Mouse (Mus musculus) embryonic facial prominence, embryonic 15.5 days (tissue): ENCODE measurements around the gene Hdac5. TPM values are rescaled to one million over a fixed set of nuclear protein-coding genes. Genes with fewer than 3 reads are reported as not detected.

Experiments used
- ATAC-seq: fragments of 200-750 bp; cut with Nextera tagmentation; 2 replicates; pipeline ENCODE4 v1.8.0; 2017; ENCODE audit warnings: low read depth, moderate TSS enrichment; ENCODE audit not compliant: insufficient number of reproducible peaks, low FRiP score, low TSS enrichment
- H3K27ac ChIP-seq: fragments of 300-500 bp; sonication (generic); replicated peaks from 2 replicates; pipeline ENCODE4 v1.5.1; 2015; ENCODE audit warnings: mild to moderate bottlenecking, inconsistent platforms
- H3K27me3 ChIP-seq: fragments of 300-500 bp; sonication (generic); 2 replicates; pipeline ENCODE4 v1.6.1; 2015; ENCODE audit warnings: inconsistent platforms
- H3K36me3 ChIP-seq: fragments of 300-500 bp; sonication (generic); 2 replicates; pipeline ENCODE4 v1.6.1; 2015; ENCODE audit warnings: mild to moderate bottlenecking, inconsistent platforms
- H3K4me1 ChIP-seq: fragments of 300-500 bp; sonication (generic); 2 replicates; pipeline ENCODE4 v1.6.1; 2015; ENCODE audit warnings: inconsistent platforms
- H3K4me2 ChIP-seq: fragments of 300-500 bp; sonication (generic); replicated peaks from 2 replicates; pipeline ENCODE4 v1.6.1; 2015; ENCODE audit warnings: mild to moderate bottlenecking, inconsistent platforms
- H3K4me3 ChIP-seq: fragments of 300-500 bp; sonication (generic); replicated peaks from 2 replicates; pipeline ENCODE4 v1.5.1; 2015; ENCODE audit warnings: mild to moderate bottlenecking, inconsistent platforms
- H3K9ac ChIP-seq: fragments of 300-500 bp; sonication (generic); 2 replicates; pipeline ENCODE4 v1.6.1; 2015; ENCODE audit warnings: inconsistent platforms
- H3K9me3 ChIP-seq: fragments of 300-500 bp; sonication (generic); replicated peaks from 2 replicates; pipeline ENCODE4 v1.6.1; 2016; ENCODE audit warnings: inconsistent platforms
- WGBS: fragments of 180-500 bp; shearing (Covaris S2); methylation state at CpG from one replicate; pipeline ENCODE4 v1.1.7; 2015; 5-methylcytosine and 5-hydroxymethylcytosine counted together
- polyA plus RNA-seq: library from polyadenylated mRNA; unstranded; fragments of >200 nt; fragmentation: Nextera tagmentation; extraction: Ambion mirVana; gene quantifications from 2 replicates; pipeline ENCODE4 v1.2.1, GENCODE M21; 2015

Hdac5 gene
- 105 and 106 TPM in 2 replicates for polyA plus RNA-seq

DNA sequence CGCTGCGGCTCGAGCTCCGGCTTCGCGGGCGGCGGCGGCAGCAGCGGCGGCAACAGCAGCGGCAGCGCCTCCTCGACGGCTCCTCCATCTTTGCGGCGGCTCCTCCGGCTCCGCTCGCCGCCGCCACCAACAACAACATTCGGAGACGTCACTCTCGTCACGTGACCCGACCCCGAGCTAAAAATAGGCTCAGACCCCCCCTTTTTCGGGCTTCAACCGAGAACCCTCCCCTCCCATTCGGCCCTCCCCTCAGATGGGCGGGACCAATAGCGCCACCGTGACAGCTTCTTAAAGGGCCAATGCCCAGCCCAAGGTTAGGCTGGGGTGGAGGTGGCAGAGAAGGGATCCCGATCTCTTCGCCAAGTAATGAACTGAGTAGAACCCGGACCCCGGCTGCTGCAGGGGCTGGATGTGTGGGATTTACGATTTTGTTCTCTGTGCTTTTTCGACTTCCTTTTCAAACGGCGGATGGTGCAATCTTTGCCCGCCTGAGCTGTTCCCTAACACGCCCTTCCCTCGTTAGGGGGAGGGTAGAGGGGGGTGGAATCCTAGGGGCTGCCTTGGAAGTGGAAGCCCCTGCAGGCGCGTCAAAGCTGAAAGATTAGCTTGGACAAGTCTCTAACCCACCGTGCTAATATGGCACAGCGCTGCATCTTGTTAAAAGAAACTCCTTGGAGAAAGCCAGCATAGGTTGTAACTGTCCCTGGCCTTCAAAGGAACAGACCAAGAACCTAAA is at the start of gene Hdac5:
Gene Hdac5 (minus strand): TSS at position 161 of the 736 bp plus-strand sequence.
- H3K4me1 ChIP-seq: peaks cover 43% of the 10 kb centered on the region
- no peaks in the 10 kb centered on the region for H3K27me3 ChIP-seq
- peak within 1 kb of the TSS; percentile 90 for H3K9ac ChIP-seq
- WGBS: under 1% methylated on average over 39 of the region's 49 CpGs
- H3K27ac ChIP-seq: peak within 1 kb of the TSS; percentile 92
- H3K36me3 ChIP-seq: no peaks in the 10 kb centered on the region
- ATAC-seq: peak; percentile 88
- H3K4me3 ChIP-seq: peak within 1 kb of the TSS; percentile 89
- H3K4me2 ChIP-seq: peak within 1 kb of the TSS; percentile 74
- H3K9me3 ChIP-seq: no peaks in the 10 kb centered on the region

DNA sequence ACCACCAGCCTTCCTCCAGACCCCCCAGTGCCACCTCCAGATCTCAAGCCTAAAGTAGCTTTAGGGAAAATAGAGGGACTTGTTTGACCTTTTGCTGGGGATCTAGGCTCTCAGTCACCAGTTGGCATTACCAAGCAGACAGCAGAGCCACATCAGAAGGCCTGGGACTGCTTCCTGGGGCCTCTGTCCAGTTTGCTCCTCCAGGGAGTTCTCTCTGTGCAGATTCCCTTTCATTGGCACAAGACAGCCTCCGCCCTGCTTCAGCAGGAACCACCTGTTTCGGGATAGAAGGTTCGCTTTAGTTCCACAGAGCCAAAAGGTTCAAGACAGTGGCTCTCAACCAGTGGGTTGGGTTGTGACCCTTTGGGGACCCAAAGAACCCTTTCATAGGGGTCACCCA is 49.6 kb upstream of the Hdac5 start:
- no peaks in the 10 kb centered on the region for H3K36me3 ChIP-seq

GRCm38 (mm10) chr11:102277754-102278153 is 47.8 kb upstream of the Hdac5 start:
- H3K36me3 ChIP-seq: no peaks in the 10 kb centered on the region
- H3K9me3 ChIP-seq: no peaks in the 10 kb centered on the region
- 66% methylated on average over 9 of the region's 12 CpGs for WGBS
- H3K4me3 ChIP-seq: no peak overlapping the region
- peaks cover 10% of the 10 kb centered on the region; the same call in 1 of the 2 replicates for H3K27me3 ChIP-seq
- no peak overlapping the region for H3K4me2 ChIP-seq
- no peak overlapping the region for H3K9ac ChIP-seq
- no peak overlapping the region for H3K27ac ChIP-seq
- peaks cover 16% of the 10 kb centered on the region for H3K4me1 ChIP-seq
- no peak for ATAC-seq

More for the DNA sequence above, 49.6 kb upstream of the Hdac5 start:
- H3K4me2 ChIP-seq: no peak overlapping the region
- H3K9me3 ChIP-seq: no peaks in the 10 kb centered on the region
- no peak overlapping the region for H3K27ac ChIP-seq
- no peak overlapping the region for H3K9ac ChIP-seq
- WGBS: 88% methylated on average over 3 of the region's 3 CpGs
- no peak overlapping the region for H3K4me3 ChIP-seq
- H3K27me3 ChIP-seq: peaks cover 10% of the 10 kb centered on the region; the same call in 1 of the 2 replicates
- peaks cover 16% of the 10 kb centered on the region for H3K4me1 ChIP-seq
- no peak for ATAC-seq

- ATAC-seq: peak; percentile 77
- Histone ChIP-seq H3K36me3 (no peaks in the 10 kb centered on the region), H3K4me2 (peak overlapping the region; percentile 90), H3K4me1 (peaks cover 16% of the 10 kb centered on the region), H3K4me3 (peak overlapping the region; percentile 44), H3K9me3 (no peaks in the 10 kb centered on the region), H3K9ac (peak overlapping the region; percentile 45), H3K27me3 (peaks cover 10% of the 10 kb centered on the region; the same call in 1 of the 2 replicates), H3K27ac (no peak overlapping the region)
- WGBS: under 1% methylated on average over 33 of the region's 33 CpGs
Observed at GRCm38 (mm10) chr11:102276411-102276915, 46.5 kb upstream of the Hdac5 start.

DNA sequence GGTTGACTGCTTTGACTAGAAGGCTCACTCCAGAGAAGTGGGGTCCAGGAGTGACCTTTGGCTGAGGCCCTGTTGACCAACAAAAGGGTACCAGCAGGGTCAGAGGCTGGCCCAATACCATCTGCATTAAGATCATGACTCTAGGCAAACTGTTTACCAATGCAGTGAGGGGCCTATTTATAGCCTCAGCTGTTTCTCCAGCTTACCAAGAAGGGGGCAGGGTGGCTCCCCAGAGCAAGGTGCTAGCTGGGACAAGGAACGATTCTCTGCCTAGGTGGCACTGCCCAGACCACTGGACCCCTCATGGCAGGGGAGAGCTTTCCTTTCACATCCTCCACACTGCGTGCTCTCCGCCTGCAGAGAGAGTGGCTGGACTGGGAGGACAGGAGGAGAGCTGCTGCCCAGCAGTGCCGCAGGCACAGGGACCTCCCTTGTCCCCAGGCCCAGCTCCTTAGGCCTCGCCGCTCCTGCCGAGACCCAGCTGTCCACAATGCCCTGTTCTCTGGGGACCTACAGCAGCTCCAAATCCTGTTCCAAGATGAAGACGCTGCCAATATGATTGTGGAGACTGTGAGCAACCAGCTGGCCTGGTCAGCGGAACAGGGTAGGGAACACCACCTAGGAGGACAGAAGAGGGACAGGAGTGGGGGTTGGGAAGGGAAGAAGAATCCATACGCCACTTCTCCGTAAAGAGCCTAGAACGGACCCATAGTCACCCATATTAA is 38.7 kb upstream of the Hdac5 start, which contains the start of gene Asb16:
Gene Asb16 (plus strand): TSS at position 224 of the 725 bp plus-strand sequence.
- H3K9ac ChIP-seq: no peak within 1 kb of the TSS
- H3K4me3 ChIP-seq: no peak within 1 kb of the TSS
- no peaks in the 10 kb centered on the region for H3K27me3 ChIP-seq
- H3K4me2 ChIP-seq: no peak within 1 kb of the TSS
- H3K36me3 ChIP-seq: no peaks in the 10 kb centered on the region
- no peak for ATAC-seq
- H3K4me1 ChIP-seq: peaks cover 12% of the 10 kb centered on the region; the same call in 1 of the 2 replicates
- no peak within 1 kb of the TSS for H3K27ac ChIP-seq
- 88% methylated on average over 12 of the region's 12 CpGs for WGBS
- no peaks in the 10 kb centered on the region for H3K9me3 ChIP-seq

DNA sequence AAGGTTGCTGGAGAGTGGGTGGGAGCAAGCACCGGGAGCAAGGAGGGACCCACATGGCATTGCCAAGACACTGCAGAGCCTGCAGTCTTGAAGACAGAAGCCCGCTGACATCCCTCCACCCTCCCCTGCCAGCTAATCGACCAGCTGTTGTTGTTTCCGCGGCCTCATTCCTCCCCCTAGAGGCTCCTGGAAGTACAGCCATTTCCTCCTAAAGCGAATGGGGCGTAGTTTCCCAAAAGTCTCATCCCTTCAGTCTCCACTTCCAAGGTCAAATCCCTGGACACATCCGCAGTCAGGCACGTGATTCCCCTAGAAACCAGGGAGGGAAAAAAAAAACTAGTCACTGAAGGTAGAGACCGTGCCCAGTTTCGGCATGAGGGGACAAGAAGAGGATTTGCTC is 37.5 kb upstream of the Hdac5 start:
- Histone ChIP-seq H3K27me3 (no peaks in the 10 kb centered on the region), H3K4me1 (peaks cover 12% of the 10 kb centered on the region; the same call in 1 of the 2 replicates), H3K9me3 (no peaks in the 10 kb centered on the region), H3K4me3 (no peak overlapping the region), H3K9ac (no peak overlapping the region), H3K4me2 (0 out of 2 replicates have a peak overlapping the region, but pooled peaks have one; percentile 22), H3K27ac (no peak overlapping the region), H3K36me3 (0 out of 2 replicates have a peak, but pooled peaks cover 5% of the 10 kb centered on the region)
- 5% methylated on average over 11 of the region's 11 CpGs for WGBS
- ATAC-seq: 0 out of 2 replicates have a peak, but pooled peaks have one; percentile 40

DNA sequence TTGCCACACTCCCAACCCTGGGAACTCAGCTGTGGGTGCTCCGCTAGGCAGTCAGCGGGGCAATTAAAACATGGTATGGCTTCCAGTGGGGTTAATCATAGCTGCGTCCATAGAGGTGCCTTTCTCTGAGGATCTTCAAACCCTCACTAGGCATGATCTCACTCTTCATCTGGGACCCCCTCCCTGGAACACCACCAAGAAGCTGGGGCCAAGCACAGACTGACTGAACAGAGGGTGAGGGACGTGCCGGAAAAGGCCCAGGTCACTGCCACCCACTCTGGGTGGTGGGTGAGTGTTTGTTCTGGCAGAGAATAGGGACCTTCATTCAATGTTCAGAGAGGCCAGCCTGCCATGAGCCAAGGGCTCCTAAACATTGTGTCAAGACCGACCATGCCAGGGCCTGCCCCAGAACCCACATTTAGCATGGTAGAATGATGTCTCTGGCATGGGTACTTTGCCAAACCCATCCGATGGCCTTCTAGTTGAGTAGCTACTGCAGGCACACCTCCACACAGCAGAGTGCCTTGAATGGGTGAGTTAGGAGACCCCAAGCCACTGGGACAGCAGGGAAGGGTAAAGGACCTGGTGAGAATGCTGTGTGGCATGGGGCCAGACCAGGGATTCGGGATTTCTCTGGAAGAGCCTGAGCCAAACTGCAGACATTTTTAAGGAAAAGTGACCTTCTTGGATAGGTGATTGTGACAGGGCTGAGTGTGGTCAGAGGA is 36.8 kb upstream of the Hdac5 start:
- ATAC-seq: no peak
- H3K9me3 ChIP-seq: no peaks in the 10 kb centered on the region
- H3K27ac ChIP-seq: no peak overlapping the region
- no peak overlapping the region for H3K9ac ChIP-seq
- H3K4me2 ChIP-seq: 0 out of 2 replicates have a peak overlapping the region, but pooled peaks have one; percentile 22
- 86% methylated on average over 8 of the region's 8 CpGs for WGBS
- H3K4me1 ChIP-seq: peaks cover 12% of the 10 kb centered on the region; the same call in 1 of the 2 replicates
- no peaks in the 10 kb centered on the region for H3K27me3 ChIP-seq
- no peak overlapping the region for H3K4me3 ChIP-seq
- 0 out of 2 replicates have a peak, but pooled peaks cover 11% of the 10 kb centered on the region for H3K36me3 ChIP-seq

GRCm38 (mm10) chr11:102265816-102266215 is 35.9 kb upstream of the Hdac5 start:
- 52% methylated on average over 14 of the region's 14 CpGs for WGBS
- no peaks in the 10 kb centered on the region for H3K27me3 ChIP-seq
- peaks cover 12% of the 10 kb centered on the region; the same call in 1 of the 2 replicates for H3K4me1 ChIP-seq
- H3K9ac ChIP-seq: no peak overlapping the region
- H3K9me3 ChIP-seq: no peaks in the 10 kb centered on the region
- no peak overlapping the region for H3K4me3 ChIP-seq
- H3K36me3 ChIP-seq: 0 out of 2 replicates have a peak, but pooled peaks cover 18% of the 10 kb centered on the region
- no peak overlapping the region for H3K27ac ChIP-seq
- no peak overlapping the region for H3K4me2 ChIP-seq
- ATAC-seq: no peak

- Histone ChIP-seq H3K9me3 (no peaks in the 10 kb centered on the region), H3K27me3 (no peaks in the 10 kb centered on the region), H3K4me1 (peaks cover 12% of the 10 kb centered on the region; the same call in 1 of the 2 replicates), H3K9ac (no peak overlapping the region), H3K4me2 (no peak overlapping the region), H3K4me3 (no peak overlapping the region), H3K36me3 (peaks cover 29% of the 10 kb centered on the region), H3K27ac (no peak overlapping the region)
- no peak for ATAC-seq
- 95% methylated on average over 7 of the region's 7 CpGs for WGBS
Observed at GRCm38 (mm10) chr11:102263211-102263610, 33.2 kb upstream of the Hdac5 start.

GRCm38 (mm10) chr11:102258521-102258920 is 28.6 kb upstream of the Hdac5 start:
- Histone ChIP-seq H3K36me3 (peaks cover 36% of the 10 kb centered on the region), H3K4me2 (no peak overlapping the region), H3K9ac (no peak overlapping the region), H3K27ac (no peak overlapping the region), H3K4me3 (no peak overlapping the region), H3K4me1 (peaks cover 17% of the 10 kb centered on the region), H3K27me3 (no peaks in the 10 kb centered on the region), H3K9me3 (no peaks in the 10 kb centered on the region)
- WGBS: 89% methylated on average over 3 of the region's 3 CpGs
- no peak for ATAC-seq
